Mouse (Mus musculus): ENCODE results near the gene Sec24d. TPM values are rescaled to one million over a fixed set of nuclear protein-coding genes. Genes with fewer than 3 reads are reported as not detected.

Sec24d gene
- polyA plus RNA-seq, 2 experiments = 9.9 to 18.0 TPM

DNA sequence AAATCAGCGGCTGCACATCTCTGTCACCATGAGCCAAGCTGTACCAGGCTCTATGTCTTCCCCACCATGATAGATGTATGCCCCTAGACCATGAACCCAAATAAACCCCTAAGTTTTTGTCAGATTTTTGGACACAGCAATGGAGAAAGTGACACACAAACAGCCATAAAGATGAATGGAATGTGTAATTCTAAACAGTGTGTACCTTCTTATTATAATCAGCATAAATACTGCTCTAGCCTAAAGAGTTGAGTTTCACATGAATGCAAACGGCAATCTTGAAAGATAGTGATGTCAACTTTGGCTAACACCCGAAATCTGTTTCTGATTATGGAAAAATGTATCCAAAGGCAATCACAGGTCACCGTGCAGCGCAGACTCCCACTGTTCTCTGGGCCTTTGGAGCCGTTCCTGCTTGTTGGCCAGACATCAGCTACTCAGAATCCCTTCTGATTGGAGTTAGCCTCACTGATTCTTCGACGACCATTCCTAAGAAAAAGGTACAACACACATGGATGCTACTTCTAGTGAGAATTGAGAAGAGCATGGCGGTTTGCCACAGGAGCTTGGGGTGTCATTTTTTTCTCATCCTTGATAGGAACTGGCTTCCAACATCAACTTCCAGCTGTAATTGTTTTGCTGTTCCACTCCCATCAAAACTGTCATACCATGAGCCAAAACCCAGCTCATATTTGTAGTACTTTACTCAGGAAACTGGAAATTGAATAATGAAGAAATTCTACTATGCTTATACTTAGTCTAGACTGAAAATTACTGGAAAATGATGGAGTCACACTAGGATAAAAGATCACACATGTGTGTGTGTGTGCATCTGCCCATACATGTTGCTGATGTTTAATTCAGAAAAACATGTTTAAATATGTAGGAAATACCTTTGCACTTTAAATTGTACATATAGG, 130.6 kb downstream of the Sec24d start:
- no peak for ATAC-seq (ENCODE audit: insufficient read depth)
- WGBS (ENCODE audit: insufficient replicate concordance) = 61% methylated on average over 9 of the region's 9 CpGs
- H3K4me1 ChIP-seq (replicated peaks; ENCODE audit: control insufficient read depth in 2 of 2, insufficient read depth in 2 of 2, low read length in 1 of 2) = no peaks in the 10 kb centered on the region

DNA sequence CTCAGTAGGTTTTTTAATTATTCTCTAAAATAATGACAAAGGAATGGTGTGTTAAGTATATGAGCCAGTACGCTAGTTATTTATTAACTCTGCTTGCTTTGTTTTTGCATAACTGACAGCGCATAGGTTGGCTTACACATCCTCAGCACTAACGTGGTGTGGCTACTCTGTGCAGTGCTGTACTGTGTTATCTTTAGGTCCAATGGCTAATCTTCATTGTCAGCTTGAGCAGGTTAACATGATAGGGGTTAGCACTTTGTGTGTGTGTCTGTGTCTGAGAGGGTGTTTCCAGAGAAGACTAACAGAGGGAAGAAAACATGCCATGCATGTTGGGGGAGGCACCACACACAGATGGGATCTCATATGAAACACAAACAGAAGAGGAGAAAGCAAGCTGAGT, 137.7 kb downstream of the Sec24d start:
- 31% methylated on average over 3 of the region's 3 CpGs for WGBS (ENCODE audit: insufficient replicate concordance)
- Histone ChIP-seq H3K4me1 (replicated peaks; ENCODE audit: control insufficient read depth in 2 of 2, insufficient read depth in 2 of 2, low read length in 1 of 2) (no peaks in the 10 kb centered on the region; a peak in 1 of 4 replicates), H3K27me3 (ENCODE audit: control insufficient read depth, insufficient read depth, low read length) (no peaks in the 10 kb centered on the region), H3K36me3 (replicated peaks; ENCODE audit: control insufficient read depth, insufficient read depth, low read depth) (no peaks in the 10 kb centered on the region), H3K9me3 (ENCODE audit: control insufficient read depth, low read length) (no peaks in the 10 kb centered on the region), H3K4me2 (ENCODE audit: low read depth) (no peak overlapping the region), H3K9ac (replicated peaks) (no peak overlapping the region), H3K4me3 (ENCODE audit: insufficient read depth in 1 of 2, low read depth in 2 of 2, low read length in 2 of 2) (no peak overlapping the region), H3K27ac (no peak overlapping the region)
- no peak for DNase-seq (ENCODE audit: low read depth in 3 of 3, low spot score in 3 of 3)
- TF ChIP-seq EP300 (IDR thresholded peaks at IDR 0.05; ENCODE audit: low read depth) (peak; percentile 54), CTCF (IDR thresholded peaks at IDR 0.05; ENCODE audit: low read depth) (no peak)
- peak; percentile 82 for ATAC-seq (ENCODE audit: insufficient read depth)

More for the DNA sequence above, 130.6 kb downstream of the Sec24d start:
- no peak overlapping the region for H3K9ac ChIP-seq (replicated peaks)
- H3K27me3 ChIP-seq (ENCODE audit: control insufficient read depth, insufficient read depth, low read length) = no peaks in the 10 kb centered on the region
- no peak overlapping the region for H3K4me2 ChIP-seq (ENCODE audit: low read depth)
- H3K9me3 ChIP-seq (ENCODE audit: control insufficient read depth, low read length) = no peaks in the 10 kb centered on the region
- no peak overlapping the region for H3K27ac ChIP-seq
- no peak for TF ChIP-seq EP300 (IDR thresholded peaks at IDR 0.05; ENCODE audit: low read depth)
- TF ChIP-seq CTCF (IDR thresholded peaks at IDR 0.05; ENCODE audit: low read depth) = no peak
- no peak overlapping the region for H3K4me3 ChIP-seq (ENCODE audit: insufficient read depth in 1 of 2, low read depth in 2 of 2, low read length in 2 of 2)
- DNase-seq (ENCODE audit: low read depth in 3 of 3, low spot score in 3 of 3) = no peak
- H3K36me3 ChIP-seq (replicated peaks; ENCODE audit: control insufficient read depth, insufficient read depth, low read depth) = no peaks in the 10 kb centered on the region

DNA sequence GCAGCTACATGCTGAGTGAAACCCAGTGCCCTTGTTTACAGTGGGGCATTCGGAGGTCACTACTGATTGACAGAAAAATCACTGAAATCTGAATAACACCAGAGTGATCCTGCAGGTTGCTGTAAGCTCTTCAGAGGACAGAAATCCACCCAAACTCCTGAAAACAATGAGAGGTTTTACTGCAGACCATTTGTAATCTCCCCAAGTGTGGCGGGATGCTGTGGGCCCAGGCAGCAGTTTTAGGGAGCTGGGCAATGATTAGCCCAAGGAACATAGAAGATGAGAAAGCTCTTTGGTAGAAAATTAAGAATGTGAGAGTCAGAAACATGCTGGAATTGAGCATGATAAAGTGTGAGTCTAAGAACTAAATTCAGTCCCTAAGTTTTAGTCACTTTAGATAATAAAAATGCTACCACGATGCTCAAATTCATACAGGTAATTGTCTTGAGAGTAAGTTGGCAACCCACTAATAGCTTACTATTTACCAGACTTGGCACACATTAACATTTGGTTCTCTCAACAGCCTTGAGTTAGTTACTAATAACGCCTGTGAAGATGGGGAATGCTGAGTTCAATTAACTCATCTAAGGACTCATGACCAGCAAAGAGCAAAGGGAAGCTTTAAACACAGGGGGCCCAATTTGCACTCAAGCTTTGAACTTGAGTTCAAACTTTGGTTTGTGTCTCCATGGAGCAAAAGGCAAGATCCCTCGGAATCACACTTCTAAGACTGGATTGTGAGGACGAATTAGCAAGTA, 144.7 kb downstream of the Sec24d start:
- no peaks in the 10 kb centered on the region for H3K27me3 ChIP-seq (ENCODE audit: control insufficient read depth, insufficient read depth, low read length)
- H3K4me3 ChIP-seq (ENCODE audit: insufficient read depth in 1 of 2, low read depth in 2 of 2, low read length in 2 of 2) = no peak overlapping the region
- H3K36me3 ChIP-seq (replicated peaks; ENCODE audit: control insufficient read depth, insufficient read depth, low read depth) = no peaks in the 10 kb centered on the region
- H3K27ac ChIP-seq = no peak overlapping the region
- WGBS (ENCODE audit: insufficient replicate concordance) = 60% methylated on average over 6 of the region's 6 CpGs
- no peak for ATAC-seq (ENCODE audit: insufficient read depth)
- H3K4me2 ChIP-seq (ENCODE audit: low read depth) = no peak overlapping the region
- no peaks in the 10 kb centered on the region for H3K9me3 ChIP-seq (ENCODE audit: control insufficient read depth, low read length)
- DNase-seq (ENCODE audit: low read depth in 3 of 3, low spot score in 3 of 3) = no peak
- no peak overlapping the region for H3K9ac ChIP-seq (replicated peaks)
- no peaks in the 10 kb centered on the region for H3K4me1 ChIP-seq (replicated peaks; ENCODE audit: control insufficient read depth in 2 of 2, insufficient read depth in 2 of 2, low read length in 1 of 2)
- TF ChIP-seq EP300 (IDR thresholded peaks at IDR 0.05; ENCODE audit: low read depth) (no peak), CTCF (IDR thresholded peaks at IDR 0.05; ENCODE audit: low read depth) (no peak)

DNA sequence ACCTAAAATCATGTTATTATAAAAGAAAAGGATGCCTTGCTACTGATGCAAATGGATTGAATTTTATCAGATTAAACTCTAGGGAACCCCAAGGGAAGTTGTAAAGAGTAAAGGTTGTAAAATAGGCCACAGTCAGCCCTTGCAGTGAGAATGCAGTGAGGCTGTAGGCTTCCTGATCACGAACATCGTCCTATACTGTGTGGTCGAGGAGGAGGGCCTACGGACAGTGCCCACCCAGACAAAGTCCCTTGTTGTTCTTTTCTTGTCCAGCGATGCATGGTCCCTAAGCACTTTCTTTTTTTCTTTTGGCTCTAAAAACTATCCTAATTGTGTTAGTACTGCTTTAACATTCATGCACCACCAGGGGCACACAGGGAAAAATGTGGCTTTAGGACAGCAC, 145.9 kb downstream of the Sec24d start:
- TF ChIP-seq CTCF (IDR thresholded peaks at IDR 0.05; ENCODE audit: low read depth) (no peak), EP300 (IDR thresholded peaks at IDR 0.05; ENCODE audit: low read depth) (no peak)
- ATAC-seq (ENCODE audit: insufficient read depth) (no peak), DNase-seq (ENCODE audit: low read depth in 3 of 3, low spot score in 3 of 3) (no peak)
- 73% methylated on average over 5 of the region's 5 CpGs for WGBS (ENCODE audit: insufficient replicate concordance)
- no peak overlapping the region for H3K4me3 ChIP-seq (ENCODE audit: insufficient read depth in 1 of 2, low read depth in 2 of 2, low read length in 2 of 2)
- no peak overlapping the region for H3K4me2 ChIP-seq (ENCODE audit: low read depth)
- no peak overlapping the region for H3K9ac ChIP-seq (replicated peaks)
- no peaks in the 10 kb centered on the region for H3K27me3 ChIP-seq (ENCODE audit: control insufficient read depth, insufficient read depth, low read length)
- H3K27ac ChIP-seq = no peak overlapping the region
- H3K36me3 ChIP-seq (replicated peaks; ENCODE audit: control insufficient read depth, insufficient read depth, low read depth) = no peaks in the 10 kb centered on the region
- H3K9me3 ChIP-seq (ENCODE audit: control insufficient read depth, low read length) = no peaks in the 10 kb centered on the region
- no peaks in the 10 kb centered on the region for H3K4me1 ChIP-seq (replicated peaks; ENCODE audit: control insufficient read depth in 2 of 2, insufficient read depth in 2 of 2, low read length in 1 of 2)

Other genes with a start within 250 kb of the Sec24d start
- gene Myoz2, start 232.4 kb upstream of the Sec24d start, polyA plus RNA-seq (2012; rRNA removed) = not detected in 2 replicates
- not detected in 2 replicates for gene Myoz2, start 232.4 kb upstream of the Sec24d start, polyA plus RNA-seq (2014; fragmentation: Nextera tagmentation; extraction: Ambion mirVana)
- gene Synpo2, start 31.3 kb upstream of the Sec24d start, polyA plus RNA-seq (2012; rRNA removed) = 0.03 TPM in 2 replicates
- gene Synpo2, start 31.3 kb upstream of the Sec24d start, polyA plus RNA-seq (2014; fragmentation: Nextera tagmentation; extraction: Ambion mirVana) = 0.04 TPM in 1 of 2 replicates, not detected in the other
- 3.5 and 5.9 TPM in 2 replicates for gene Mettl14, start 118.7 kb downstream of the Sec24d start, polyA plus RNA-seq (2012; rRNA removed)
- gene Mettl14, start 118.7 kb downstream of the Sec24d start, polyA plus RNA-seq (2014; fragmentation: Nextera tagmentation; extraction: Ambion mirVana) = 5.6 and 6.4 TPM in 2 replicates
- 0.13 and 0.18 TPM in 2 replicates for gene Prss12, start 179.5 kb downstream of the Sec24d start, polyA plus RNA-seq (2012; rRNA removed)
- 0.25 and 0.34 TPM in 2 replicates for gene Prss12, start 179.5 kb downstream of the Sec24d start, polyA plus RNA-seq (2014; fragmentation: Nextera tagmentation; extraction: Ambion mirVana)

All from liver, embryonic 14.5 days (tissue).